Mouse (Mus musculus) bone marrow macrophage, adult 2 months (primary cell): ENCODE data around the gene Nabp2.

Experiments used
- CTCF ChIP-seq: IDR thresholded peaks from 2 replicates; pipeline ENCODE4 v1.5.1; 2012; ENCODE audit warnings: low read depth, mild to moderate bottlenecking, low read length, moderate library complexity
- POLR2A ChIP-seq: IDR thresholded peaks from 2 replicates; pipeline ENCODE4 v1.6.1; 2012; ENCODE audit warnings: mild to moderate bottlenecking, low read depth, low read length, borderline replicate concordance

- no peak for TF ChIP-seq POLR2A
- TF ChIP-seq CTCF = no peak
Measured at GRCm38 (mm10) chr10:128412558-128412957, 1.3 kb upstream of the Nabp2 start.
